Mouse (Mus musculus) CH12.LX (cell line): Measurements from ENCODE around the gene Nt5c2. TPM values are rescaled to one million over a fixed set of nuclear protein-coding genes. Genes with fewer than 3 reads are reported as not detected.

Experiments
- DNase-seq: peaks from one replicate; pipeline ENCODE4 v3.0.0-alpha.2; 2013; ENCODE audit errors: extremely low read depth
- H3K27ac ChIP-seq: 2 replicates; pipeline ENCODE4 v1.5.1; 2012; ENCODE audit warnings: low read depth, mild to moderate bottlenecking, control low read depth, moderate library complexity; ENCODE audit not compliant: insufficient read depth
- H3K27me3 ChIP-seq: replicated peaks from 2 replicates; pipeline ENCODE3; 2012; ENCODE audit warnings: inconsistent platforms
- H3K36me3 ChIP-seq, 2 experiments: replicated peaks in 1 of 2; 2 replicates each; pipeline versions ENCODE3 to v1.6.1; 2012; ENCODE audit warnings: inconsistent platforms in 1 of 2, low read length in 1 of 2, mild to moderate bottlenecking in 1 of 2, mixed read lengths in 1 of 2, moderate library complexity in 1 of 2; ENCODE audit not compliant: control insufficient read depth in 1 of 2, insufficient read depth in 1 of 2
- H3K4me1 ChIP-seq, 2 experiments: 2 replicates each; pipeline ENCODE4 v1.6.1; 2012; ENCODE audit warnings: inconsistent platforms in 1 of 2, moderate library complexity in 1 of 2; ENCODE audit not compliant: insufficient read depth in 2 of 2, control insufficient read depth in 1 of 2
- H3K4me2 ChIP-seq: 2 replicates; pipeline ENCODE4 v1.6.1; 2012; ENCODE audit warnings: low read depth, mild to moderate bottlenecking, control low read depth; ENCODE audit not compliant: poor library complexity, insufficient read depth, severe bottlenecking
- H3K4me3 ChIP-seq, 3 experiments: fragments of 150-350 bp in 1 of 3; sonication (generic) in 1 of 3; replicated peaks in 1 of 3; 2 replicates each; pipeline versions ENCODE3 to v1.5.1; 2011 to 2012; ENCODE audit warnings: low read depth in 2 of 3, low read length in 2 of 3, mild to moderate bottlenecking in 2 of 3, moderate library complexity in 2 of 3, control low read depth in 1 of 3, improper control_type of control experiment in 1 of 3, inconsistent platforms in 1 of 3, mixed read lengths in 1 of 3; ENCODE audit not compliant: poor library complexity in 1 of 3
- H3K79me2 ChIP-seq: replicated peaks from 2 replicates; pipeline ENCODE4 v1.6.1; 2012; ENCODE audit warnings: mild to moderate bottlenecking, moderate library complexity; ENCODE audit not compliant: control insufficient read depth, poor library complexity, insufficient read depth, severe bottlenecking; ENCODE audit errors: extremely low read depth
- H3K9ac ChIP-seq: 2 replicates; pipeline ENCODE4 v1.6.1; 2012; ENCODE audit warnings: low read depth, mild to moderate bottlenecking, control low read depth, moderate library complexity; ENCODE audit not compliant: insufficient read depth
- H3K9me3 ChIP-seq: replicated peaks from 2 replicates; pipeline ENCODE3; 2012; ENCODE audit warnings: low read length, inconsistent platforms, mixed read lengths
- BHLHE40 ChIP-seq: IDR thresholded peaks from 2 replicates; pipeline ENCODE4 v1.6.1; 2011; ENCODE audit warnings: mild to moderate bottlenecking, low read depth, low read length, improper control_type of control experiment
- E2F4 ChIP-seq: IDR thresholded peaks from 2 replicates; pipeline ENCODE4 v1.6.1; 2011; ENCODE audit warnings: low read depth, low read length, improper control_type of control experiment; ENCODE audit not compliant: insufficient replicate concordance
- JUN ChIP-seq: IDR thresholded peaks from 2 replicates; pipeline ENCODE4 v1.6.1; 2011; ENCODE audit warnings: low read depth, mild to moderate bottlenecking, low read length, improper control_type of control experiment, moderate library complexity; ENCODE audit not compliant: insufficient read depth
- JUND ChIP-seq: conservative IDR thresholded peaks from 2 replicates; pipeline ENCODE4 v1.6.1; 2011; ENCODE audit warnings: low read depth, low read length, improper control_type of control experiment
- MAX ChIP-seq: IDR thresholded peaks from 2 replicates; pipeline ENCODE4 v1.6.1; 2011; ENCODE audit warnings: low read length, improper control_type of control experiment
- MYC ChIP-seq: IDR thresholded peaks from 2 replicates; pipeline ENCODE4 v1.6.1; 2011; ENCODE audit warnings: low read depth, mild to moderate bottlenecking, improper control_type of control experiment, low read length
- NELFE ChIP-seq: IDR thresholded peaks from 2 replicates; pipeline ENCODE4 v1.6.1; 2011; ENCODE audit warnings: low read depth, low read length, improper control_type of control experiment
- POLR2A ChIP-seq: IDR thresholded peaks from 2 replicates; pipeline ENCODE4 v1.6.1; 2011; ENCODE audit warnings: low read depth, mild to moderate bottlenecking, improper control_type of control experiment, low read length
- POLR2AphosphoS2 ChIP-seq: IDR thresholded peaks from 2 replicates; pipeline ENCODE4 v1.6.1; 2011; ENCODE audit warnings: low read depth, low read length, improper control_type of control experiment
- RCOR1 ChIP-seq: conservative IDR thresholded peaks from 2 replicates; pipeline ENCODE4 v1.6.1; 2012; ENCODE audit warnings: low read depth, mild to moderate bottlenecking, inconsistent platforms, low read length, improper control_type of control experiment
- SMC3 ChIP-seq: IDR thresholded peaks from 2 replicates; pipeline ENCODE4 v1.6.1; 2011; ENCODE audit warnings: low read depth, low read length, improper control_type of control experiment
- ZC3H11A ChIP-seq: IDR thresholded peaks from 2 replicates; pipeline ENCODE4 v1.6.1; 2012; ENCODE audit warnings: low read depth, mild to moderate bottlenecking, inconsistent platforms, low read length, improper control_type of control experiment
- ZKSCAN1 ChIP-seq: IDR thresholded peaks from 2 replicates; pipeline ENCODE4 v1.6.1; 2012; ENCODE audit warnings: low read depth, inconsistent platforms, low read length, improper control_type of control experiment, borderline replicate concordance
- ZNF384 ChIP-seq: IDR thresholded peaks from 2 replicates; pipeline ENCODE4 v1.6.1; 2012; ENCODE audit warnings: low read depth, low read length, improper control_type of control experiment, inconsistent platforms
- dilution Hi-C: fragments of 300-500 bp; cut with MboI; formaldehyde crosslinking; loops from 2 replicates; pipeline ENCODE4 v1.14.3; 2020; ENCODE audit warnings: low sequenced_read_pairs; ENCODE audit not compliant: extremely low pct_unique_long_range_greater_than_20kb, extremely low pct_ligation_motif_present
- in situ Hi-C: fragments of 300-500 bp; cut with MboI; formaldehyde crosslinking; loops from 3 replicates; pipeline ENCODE4 v1.14.3; 2019; ENCODE audit warnings: low sequenced_read_pairs, low pct_ligation_motif_present, low pct_unique_long_range_greater_than_20kb, mixed read lengths
- polyA plus RNA-seq: library from polyadenylated mRNA; unstranded; fragments of >175 nt; gene quantifications from 2 replicates; pipeline ENCODE4 v1.2.1, GENCODE M21; 2012; ENCODE audit warnings: low read depth; ENCODE audit not compliant: insufficient read length
- total RNA-seq, 2 experiments: library from RNA; depleted of rRNA; stranded (reverse); fragments of 300-350 nt in 1 of 2; fragments of >200 nt in 1 of 2; gene quantifications; 2 replicates each; pipeline ENCODE4 v1.2.3; 2012 to 2014

The Nt5c2 gene
- total and polyA plus RNA-seq, 3 experiments = 15.1 to 62.9 (median 21.1) TPM

DNA sequence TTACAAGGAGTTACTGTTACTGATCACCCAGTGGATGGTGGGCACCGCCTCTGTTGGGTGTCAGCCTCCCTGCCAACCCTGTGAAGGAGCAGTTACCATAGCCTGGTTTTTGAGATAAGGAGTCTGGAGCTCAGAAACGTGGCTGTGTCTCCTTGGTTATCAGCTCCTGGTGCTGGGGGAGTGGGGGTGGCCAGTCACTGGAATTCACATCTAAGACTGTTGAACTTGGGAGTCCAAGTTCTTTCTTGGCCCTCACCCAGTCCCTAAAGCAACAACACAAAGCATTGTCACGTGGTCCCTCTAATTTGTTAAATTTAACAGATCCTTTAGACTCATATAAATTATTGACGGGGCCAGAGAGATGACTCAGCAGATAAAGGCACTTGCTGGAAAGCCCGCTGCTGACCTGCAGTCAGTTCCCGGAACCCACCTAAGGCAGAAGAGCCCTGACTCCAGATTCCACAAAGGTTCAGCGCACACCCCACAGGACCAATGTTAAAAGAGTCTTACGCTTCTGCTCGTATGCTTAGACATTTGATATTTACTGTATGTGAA lies 165.4 kb downstream of the Nt5c2 start:
- H3K4me2 ChIP-seq = no peak overlapping the region
- TF ChIP-seq POLR2A = no peak
- no peak for TF ChIP-seq NELFE
- no peak for TF ChIP-seq SMC3
- no peak for TF ChIP-seq E2F4
- H3K4me1 ChIP-seq = 0 out of 4 replicates have a peak, but pooled peaks cover 4% of the 10 kb centered on the region in 2 experiments
- H3K27ac ChIP-seq = no peak overlapping the region
- H3K9me3 ChIP-seq = no peaks in the 10 kb centered on the region
- no peak overlapping the region for H3K9ac ChIP-seq
- no peaks in the 10 kb centered on the region for H3K79me2 ChIP-seq
- in situ Hi-C loops (no loop called here), dilution Hi-C loops (no loop called here)
- H3K4me3 ChIP-seq = no peak overlapping the region
- H3K27me3 ChIP-seq = no peaks in the 10 kb centered on the region
- DNase-seq = no peak
- no peaks in the 10 kb centered on the region for H3K36me3 ChIP-seq

GRCm38 (mm10) chr19:46848381-46849268 lies 166.3 kb downstream of the Nt5c2 start:
- dilution Hi-C loops = no loop called here
- Histone ChIP-seq H3K36me3 (no peaks in the 10 kb centered on the region), H3K4me1 (0 out of 4 replicates have a peak, but pooled peaks cover 4 to 7% of the 10 kb centered on the region in 2 experiments), H3K27me3 (no peaks in the 10 kb centered on the region), H3K4me3 (no peak overlapping the region), H3K27ac (no peak overlapping the region), H3K9me3 (no peaks in the 10 kb centered on the region), H3K4me2 (no peak overlapping the region), H3K79me2 (no peaks in the 10 kb centered on the region), H3K9ac (no peak overlapping the region)
- no peak for TF ChIP-seq JUND
- TF ChIP-seq ZNF384 = no peak
- no peak for TF ChIP-seq RCOR1
- no peak for TF ChIP-seq POLR2A
- no peak for TF ChIP-seq JUN
- no peak for TF ChIP-seq POLR2AphosphoS2
- no peak for TF ChIP-seq ZKSCAN1
- no peak for TF ChIP-seq BHLHE40
- no peak for TF ChIP-seq ZC3H11A
- no peak for TF ChIP-seq MAX
- no peak for TF ChIP-seq MYC
- no peak for DNase-seq
- in situ Hi-C loops = no loop called here
